Mouse (Mus musculus) CD4-positive naive resting alpha-beta T cell, adult 76 days (primary cell): ENCODE measurements around the gene Emc4. TPM values are rescaled to one million over a fixed set of nuclear protein-coding genes. Genes with fewer than 3 reads are reported as not detected.

Experiments used
- total RNA-seq: library from RNA; stranded (reverse); gene quantifications from one replicate; pipeline ENCODE4 v1.2.4, GENCODE M21; 2023

Emc4 gene
- total RNA-seq = 32.6 TPM

DNA sequence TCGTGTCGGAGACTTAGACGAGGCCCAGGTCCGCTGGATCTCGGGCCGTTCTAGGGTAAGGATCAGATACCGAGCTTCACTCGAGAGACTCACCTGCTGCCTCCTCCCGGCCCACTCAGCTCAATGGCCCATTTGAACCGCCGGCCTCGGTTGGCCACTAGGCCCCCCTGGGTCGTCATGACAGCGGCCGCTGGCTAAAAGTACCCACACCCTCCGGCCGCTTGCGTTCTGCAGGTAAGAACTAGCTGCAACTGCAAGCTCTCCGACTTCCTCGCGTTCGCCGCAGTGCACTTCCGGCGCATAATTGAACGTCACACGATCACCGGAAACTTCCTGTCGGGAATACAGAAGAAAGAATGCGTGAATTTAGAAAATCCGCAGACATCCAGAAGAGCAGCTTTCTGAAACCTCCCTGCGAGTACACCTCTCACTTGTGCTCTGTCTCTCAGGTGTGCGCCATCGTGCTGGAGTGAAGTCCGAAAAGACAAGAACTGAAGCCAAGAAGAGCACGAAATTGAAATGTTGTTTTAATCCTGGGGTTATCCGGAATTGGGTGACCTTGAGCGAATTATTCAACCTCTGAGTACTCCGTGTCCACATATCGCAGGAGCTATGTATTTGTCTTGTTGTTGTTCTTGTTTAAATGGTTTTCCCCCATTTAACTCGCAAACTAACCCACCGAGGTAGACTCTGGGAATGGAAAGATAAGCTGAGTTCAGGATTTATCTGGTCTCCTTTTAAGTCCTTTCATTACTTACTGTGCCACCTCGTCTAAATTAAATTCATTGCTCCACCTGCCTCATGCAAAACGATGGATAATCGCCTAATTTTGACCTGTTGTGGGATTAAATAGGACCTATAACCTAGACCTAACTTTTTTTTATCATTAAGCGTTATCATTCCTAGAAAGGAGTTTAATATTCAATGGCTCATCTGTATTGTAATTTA lies at the start of gene Emc4:
Gene Emc4 (minus strand): TSS at position 302 of the 948 bp plus-strand sequence.

DNA sequence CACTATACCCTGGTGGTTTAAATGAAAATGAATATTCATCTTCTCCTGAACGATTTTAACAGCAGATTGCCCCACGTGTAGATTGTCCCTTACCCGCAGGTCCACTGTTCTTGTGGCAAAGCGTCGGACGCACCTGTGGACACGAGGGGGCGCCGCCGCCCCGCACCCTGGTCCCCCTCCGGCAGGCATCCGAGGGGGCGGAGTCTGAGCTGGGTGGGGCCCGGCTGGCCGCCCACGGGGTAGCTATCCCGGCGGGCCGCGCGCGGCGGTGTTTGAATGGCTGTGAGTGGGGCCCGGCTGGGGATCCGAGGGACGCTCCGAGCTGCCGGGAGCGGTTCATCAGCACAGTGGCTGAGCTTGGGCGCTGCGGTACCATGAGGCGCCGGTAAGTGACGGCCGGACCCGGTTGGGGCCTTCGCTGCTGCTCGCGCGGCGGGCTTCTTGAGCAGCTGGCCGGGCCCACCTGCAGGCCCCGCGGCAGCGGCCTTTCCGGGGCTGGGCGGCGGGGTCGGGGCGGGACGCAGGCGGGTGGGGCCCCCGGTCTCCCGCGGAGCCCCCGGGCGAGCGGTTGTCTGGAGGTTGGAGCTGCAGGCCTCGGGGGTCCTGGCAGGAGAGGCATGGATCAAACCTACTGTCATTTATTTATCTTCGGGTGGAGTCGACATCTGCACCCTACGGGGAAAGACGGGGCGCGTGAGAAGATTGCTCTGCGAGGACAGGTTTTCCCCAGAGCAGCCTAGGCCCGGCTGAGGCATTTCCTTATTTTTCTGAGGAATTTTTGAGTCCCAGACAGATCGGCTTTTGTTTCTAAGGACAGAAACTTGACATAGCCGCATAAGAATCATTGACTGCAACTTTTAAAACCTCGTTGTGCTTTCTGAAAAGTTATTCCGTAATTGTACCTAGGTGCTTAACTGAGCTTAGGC lies 11.4 kb upstream of the Emc4 start, which contains the start of gene Katnbl1:
Gene Katnbl1 (plus strand): TSS at position 239 of the 926 bp plus-strand sequence.

Other genes with a start within 250 kb of the Emc4 start
- gene Olfr1316, start 233.1 kb downstream of the Emc4 start, total RNA-seq = not detected
- gene Olfr1317, start 227.7 kb downstream of the Emc4 start, total RNA-seq = not detected
- gene Olfr1318, start 213.8 kb downstream of the Emc4 start, total RNA-seq = not detected
- gene Lpcat4, start 128.6 kb downstream of the Emc4 start, total RNA-seq = 43.4 TPM
- gene Nutm1, start 108.7 kb downstream of the Emc4 start, total RNA-seq = not detected
- 57.4 TPM for gene Nop10, start 106.1 kb downstream of the Emc4 start, total RNA-seq
- gene Slc12a6, start 102.2 kb downstream of the Emc4 start, total RNA-seq = 126 TPM
- 0.50 TPM for gene Gm21985, start 101.7 kb downstream of the Emc4 start, total RNA-seq
- 15.2 TPM for gene Katnbl1, start 11.2 kb upstream of the Emc4 start, total RNA-seq
- 15.3 TPM for gene Emc7, start 87.0 kb upstream of the Emc4 start, total RNA-seq
- not detected for gene Chrm5, start 112.7 kb upstream of the Emc4 start, total RNA-seq
- 64.0 TPM for gene Aven, start 124.9 kb upstream of the Emc4 start, total RNA-seq